Mouse (Mus musculus) CH12.LX (cell line): ENCODE data around the gene Ndufa4l2. TPM values are rescaled to one million over a fixed set of nuclear protein-coding genes. Genes with fewer than 3 reads are reported as not detected.

ENCODE experiments used
- DNase-seq: peaks from one replicate; pipeline ENCODE4 v3.0.0-alpha.2; 2013; ENCODE audit errors: extremely low read depth
- H3K27ac ChIP-seq: 2 replicates; pipeline ENCODE4 v1.5.1; 2012; ENCODE audit warnings: low read depth, mild to moderate bottlenecking, control low read depth, moderate library complexity; ENCODE audit not compliant: insufficient read depth
- H3K27me3 ChIP-seq: replicated peaks from 2 replicates; pipeline ENCODE3; 2012; ENCODE audit warnings: inconsistent platforms
- H3K36me3 ChIP-seq, 2 experiments: replicated peaks in 1 of 2; 2 replicates each; pipeline versions ENCODE3 to v1.6.1; 2012; ENCODE audit warnings: inconsistent platforms in 1 of 2, low read length in 1 of 2, mild to moderate bottlenecking in 1 of 2, mixed read lengths in 1 of 2, moderate library complexity in 1 of 2; ENCODE audit not compliant: control insufficient read depth in 1 of 2, insufficient read depth in 1 of 2
- H3K4me1 ChIP-seq, 2 experiments: 2 replicates each; pipeline ENCODE4 v1.6.1; 2012; ENCODE audit warnings: inconsistent platforms in 1 of 2, moderate library complexity in 1 of 2; ENCODE audit not compliant: insufficient read depth in 2 of 2, control insufficient read depth in 1 of 2
- H3K4me2 ChIP-seq: 2 replicates; pipeline ENCODE4 v1.6.1; 2012; ENCODE audit warnings: low read depth, mild to moderate bottlenecking, control low read depth; ENCODE audit not compliant: poor library complexity, insufficient read depth, severe bottlenecking
- H3K4me3 ChIP-seq, 3 experiments: fragments of 150-350 bp in 1 of 3; sonication (generic) in 1 of 3; replicated peaks in 1 of 3; 2 replicates each; pipeline versions ENCODE3 to v1.5.1; 2011 to 2012; ENCODE audit warnings: low read depth in 2 of 3, low read length in 2 of 3, mild to moderate bottlenecking in 2 of 3, moderate library complexity in 2 of 3, control low read depth in 1 of 3, improper control_type of control experiment in 1 of 3, inconsistent platforms in 1 of 3, mixed read lengths in 1 of 3; ENCODE audit not compliant: poor library complexity in 1 of 3
- H3K79me2 ChIP-seq: replicated peaks from 2 replicates; pipeline ENCODE4 v1.6.1; 2012; ENCODE audit warnings: mild to moderate bottlenecking, moderate library complexity; ENCODE audit not compliant: control insufficient read depth, poor library complexity, insufficient read depth, severe bottlenecking; ENCODE audit errors: extremely low read depth
- H3K9ac ChIP-seq: 2 replicates; pipeline ENCODE4 v1.6.1; 2012; ENCODE audit warnings: low read depth, mild to moderate bottlenecking, control low read depth, moderate library complexity; ENCODE audit not compliant: insufficient read depth
- H3K9me3 ChIP-seq: replicated peaks from 2 replicates; pipeline ENCODE3; 2012; ENCODE audit warnings: low read length, inconsistent platforms, mixed read lengths
- BHLHE40 ChIP-seq: IDR thresholded peaks from 2 replicates; pipeline ENCODE4 v1.6.1; 2011; ENCODE audit warnings: mild to moderate bottlenecking, low read depth, low read length, improper control_type of control experiment
- CHD1 ChIP-seq: IDR thresholded peaks from 2 replicates; pipeline ENCODE4 v1.6.1; 2012; ENCODE audit warnings: low read depth, low read length, improper control_type of control experiment, inconsistent platforms
- CHD2 ChIP-seq: IDR thresholded peaks from 2 replicates; pipeline ENCODE4 v1.6.1; 2011; ENCODE audit warnings: low read length, improper control_type of control experiment
- CTCF ChIP-seq, 2 experiments: IDR thresholded peaks in 1 of 2; conservative IDR thresholded peaks in 1 of 2; 2 replicates each; pipeline ENCODE4 v1.5.1; 2011 to 2012; ENCODE audit warnings: low read depth in 2 of 2, low read length in 2 of 2, improper control_type of control experiment in 1 of 2, inconsistent platforms in 1 of 2, mild to moderate bottlenecking in 1 of 2, moderate library complexity in 1 of 2
- E2F4 ChIP-seq: IDR thresholded peaks from 2 replicates; pipeline ENCODE4 v1.6.1; 2011; ENCODE audit warnings: low read depth, low read length, improper control_type of control experiment; ENCODE audit not compliant: insufficient replicate concordance
- EP300 ChIP-seq: IDR thresholded peaks from 2 replicates; pipeline ENCODE4 v1.6.1; 2011; ENCODE audit warnings: low read length, improper control_type of control experiment
- ETS1 ChIP-seq: conservative IDR thresholded peaks from 2 replicates; pipeline ENCODE4 v1.6.1; 2012; ENCODE audit warnings: low read depth, mild to moderate bottlenecking, inconsistent platforms, low read length, improper control_type of control experiment, moderate library complexity
- IRF4 ChIP-seq: IDR thresholded peaks from 2 replicates; pipeline ENCODE4 v1.6.1; 2014; ENCODE audit warnings: low read depth, mild to moderate bottlenecking, inconsistent platforms, low read length, improper control_type of control experiment
- KAT2A ChIP-seq: IDR thresholded peaks from 2 replicates; pipeline ENCODE4 v1.6.1; 2012; ENCODE audit warnings: low read length, improper control_type of control experiment, inconsistent platforms; ENCODE audit not compliant: insufficient replicate concordance
- MAX ChIP-seq: IDR thresholded peaks from 2 replicates; pipeline ENCODE4 v1.6.1; 2011; ENCODE audit warnings: low read length, improper control_type of control experiment
- MAZ ChIP-seq: IDR thresholded peaks from 2 replicates; pipeline ENCODE4 v1.6.1; 2012; ENCODE audit warnings: low read depth, mild to moderate bottlenecking, inconsistent platforms, low read length, improper control_type of control experiment, moderate library complexity
- MYC ChIP-seq: IDR thresholded peaks from 2 replicates; pipeline ENCODE4 v1.6.1; 2011; ENCODE audit warnings: low read depth, mild to moderate bottlenecking, improper control_type of control experiment, low read length
- NELFE ChIP-seq: IDR thresholded peaks from 2 replicates; pipeline ENCODE4 v1.6.1; 2011; ENCODE audit warnings: low read depth, low read length, improper control_type of control experiment
- PAX5 ChIP-seq: IDR thresholded peaks from 2 replicates; pipeline ENCODE4 v1.6.1; 2012; ENCODE audit warnings: low read length, inconsistent platforms, mixed read lengths
- POLR2AphosphoS2 ChIP-seq: IDR thresholded peaks from 2 replicates; pipeline ENCODE4 v1.6.1; 2011; ENCODE audit warnings: low read depth, low read length, improper control_type of control experiment
- RAD21 ChIP-seq: IDR thresholded peaks from 2 replicates; pipeline ENCODE4 v1.6.1; 2011; ENCODE audit warnings: low read depth, mild to moderate bottlenecking, low read length, improper control_type of control experiment, moderate library complexity
- RCOR1 ChIP-seq: conservative IDR thresholded peaks from 2 replicates; pipeline ENCODE4 v1.6.1; 2012; ENCODE audit warnings: low read depth, mild to moderate bottlenecking, inconsistent platforms, low read length, improper control_type of control experiment
- SIN3A ChIP-seq: IDR thresholded peaks from 2 replicates; pipeline ENCODE4 v1.6.1; 2012; ENCODE audit warnings: low read length, improper control_type of control experiment, inconsistent platforms
- UBTF ChIP-seq: IDR thresholded peaks from 2 replicates; pipeline ENCODE4 v1.6.1; 2012; ENCODE audit warnings: low read depth, mild to moderate bottlenecking, inconsistent platforms, low read length, improper control_type of control experiment, moderate library complexity
- USF1 ChIP-seq: IDR thresholded peaks from 2 replicates; pipeline ENCODE4 v1.6.1; 2014; ENCODE audit warnings: low read depth, mild to moderate bottlenecking, inconsistent platforms, low read length, improper control_type of control experiment
- ZC3H11A ChIP-seq: IDR thresholded peaks from 2 replicates; pipeline ENCODE4 v1.6.1; 2012; ENCODE audit warnings: low read depth, mild to moderate bottlenecking, inconsistent platforms, low read length, improper control_type of control experiment
- dilution Hi-C: fragments of 300-500 bp; cut with MboI; formaldehyde crosslinking; loops from 2 replicates; pipeline ENCODE4 v1.14.3; 2020; ENCODE audit warnings: low sequenced_read_pairs; ENCODE audit not compliant: extremely low pct_unique_long_range_greater_than_20kb, extremely low pct_ligation_motif_present
- in situ Hi-C: fragments of 300-500 bp; cut with MboI; formaldehyde crosslinking; loops from 3 replicates; pipeline ENCODE4 v1.14.3; 2019; ENCODE audit warnings: low sequenced_read_pairs, low pct_ligation_motif_present, low pct_unique_long_range_greater_than_20kb, mixed read lengths
- polyA plus RNA-seq: library from polyadenylated mRNA; unstranded; fragments of >175 nt; gene quantifications from 2 replicates; pipeline ENCODE4 v1.2.1, GENCODE M21; 2012; ENCODE audit warnings: low read depth; ENCODE audit not compliant: insufficient read length
- total RNA-seq, 2 experiments: library from RNA; depleted of rRNA; stranded (reverse); fragments of 300-350 nt in 1 of 2; fragments of >200 nt in 1 of 2; gene quantifications; 2 replicates each; pipeline ENCODE4 v1.2.3; 2012 to 2014

Ndufa4l2 gene
- total and polyA plus RNA-seq, 3 experiments, result 0.47 TPM; not detected in 2

- DNase-seq, result no peak
- Histone ChIP-seq H3K9ac (no peak overlapping the region), H3K4me1 (peaks cover 2 to 14% of the 10 kb centered on the region in 2 experiments), H3K4me3 (no peak overlapping the region), H3K4me2 (no peak overlapping the region), H3K36me3 (peaks cover 24 to 67% of the 10 kb centered on the region in 2 experiments), H3K27me3 (no peaks in the 10 kb centered on the region), H3K79me2 (no peaks in the 10 kb centered on the region), H3K9me3 (no peaks in the 10 kb centered on the region)
- dilution Hi-C loops (no loop called here), in situ Hi-C loops (no loop called here)
- TF ChIP-seq CTCF (conservative IDR thresholded peaks at IDR 0.05 in 1 of 2, IDR thresholded peaks at IDR 0.05 in 1 of 2; ENCODE audit: low read depth in 2 of 2, low read length in 2 of 2) (no peak), MAX (no peak), RCOR1 (no peak), MAZ (no peak), IRF4 (no peak), USF1 (no peak), PAX5 (no peak), ZC3H11A (no peak), UBTF (no peak), MYC (no peak), KAT2A (no peak)
- TF ChIP-seq, all 38 proteins: peak for 0
- H3K27ac ChIP-seq, result no peak overlapping the region
These were observed 42.0 kb upstream of the Ndufa4l2 start for GRCm38 (mm10) chr10:127472722-127473121.

- H3K79me2 ChIP-seq, result no peaks in the 10 kb centered on the region
- peaks cover 2 to 14% of the 10 kb centered on the region in 2 experiments for H3K4me1 ChIP-seq
- H3K9ac ChIP-seq, result no peak overlapping the region
- dilution Hi-C loops, result no loop called here
- H3K27ac ChIP-seq, result no peak overlapping the region
- in situ Hi-C loops, result no loop called here
- DNase-seq, result no peak
- TF ChIP-seq ZC3H11A (no peak), CHD1 (no peak), POLR2AphosphoS2 (no peak), SIN3A (no peak), RAD21 (no peak), EP300 (no peak), E2F4 (no peak), NELFE (no peak), ETS1 (no peak), UBTF (no peak), PAX5 (no peak), IRF4 (no peak), BHLHE40 (no peak), CHD2 (no peak)
- TF ChIP-seq, all 38 proteins: peak for 0
- H3K4me2 ChIP-seq, result no peak overlapping the region
- peaks cover 26 to 70% of the 10 kb centered on the region in 2 experiments for H3K36me3 ChIP-seq
- H3K9me3 ChIP-seq, result no peaks in the 10 kb centered on the region
- no peak overlapping the region for H3K4me3 ChIP-seq
- no peaks in the 10 kb centered on the region for H3K27me3 ChIP-seq
These were observed 39.6 kb upstream of the Ndufa4l2 start for GRCm38 (mm10) chr10:127475175-127475574.
